Mouse (Mus musculus) liver, embryonic 13.5 days (tissue): ENCODE measurements around the gene Sec61g. TPM values are rescaled to one million over a fixed set of nuclear protein-coding genes. Genes with fewer than 3 reads are reported as not detected.

ENCODE experiments used
- ATAC-seq: fragments of 200-750 bp; cut with Nextera tagmentation; 2 replicates; pipeline ENCODE4 v1.8.0; 2017; ENCODE audit warnings: low read depth, mild to moderate bottlenecking, moderate number of reproducible peaks, moderate library complexity
- DNase-seq: peaks from one replicate; pipeline ENCODE4 v3.0.0; 2022
- H3K27ac ChIP-seq: fragments of 300-500 bp; sonication (generic); 2 replicates; pipeline ENCODE4 v1.5.1; 2015; ENCODE audit warnings: moderate library complexity, mild to moderate bottlenecking, inconsistent platforms
- H3K27me3 ChIP-seq: fragments of 300-500 bp; sonication (generic); 2 replicates; pipeline ENCODE4 v1.6.1; 2015; ENCODE audit warnings: mild to moderate bottlenecking, inconsistent platforms
- H3K36me3 ChIP-seq: fragments of 300-500 bp; sonication (generic); 2 replicates; pipeline ENCODE4 v1.6.1; 2015; ENCODE audit warnings: mild to moderate bottlenecking, inconsistent platforms
- H3K4me1 ChIP-seq: fragments of 300-500 bp; sonication (generic); replicated peaks from 2 replicates; pipeline ENCODE4 v1.6.1; 2015; ENCODE audit warnings: inconsistent platforms
- H3K4me2 ChIP-seq: fragments of 300-500 bp; sonication (generic); 2 replicates; pipeline ENCODE4 v1.6.1; 2015; ENCODE audit warnings: inconsistent platforms, mild to moderate bottlenecking, moderate library complexity
- H3K4me3 ChIP-seq: fragments of 300-500 bp; sonication (generic); replicated peaks from 2 replicates; pipeline ENCODE4 v1.5.1; 2015; ENCODE audit warnings: mild to moderate bottlenecking, inconsistent platforms
- H3K9ac ChIP-seq: fragments of 300-500 bp; sonication (generic); 2 replicates; pipeline ENCODE4 v1.6.1; 2015; ENCODE audit warnings: mild to moderate bottlenecking, inconsistent platforms
- H3K9me3 ChIP-seq: fragments of 300-500 bp; sonication (generic); replicated peaks from 2 replicates; pipeline ENCODE4 v1.6.1; 2016; ENCODE audit warnings: inconsistent platforms
- WGBS: fragments of 180-500 bp; shearing (Covaris S2); methylation state at CpG from one replicate; pipeline ENCODE4 v1.1.7; 2015; ENCODE audit not compliant: insufficient replicate concordance; 5-methylcytosine and 5-hydroxymethylcytosine counted together
- polyA plus RNA-seq: library from polyadenylated mRNA; unstranded; fragments of >200 nt; fragmentation: Nextera tagmentation; extraction: Ambion mirVana; gene quantifications from 2 replicates; pipeline ENCODE4 v1.2.1, GENCODE M21; 2015

Sec61g gene
- polyA plus RNA-seq: 35.3 and 36.8 TPM in 2 replicates

GRCm38 (mm10) chr11:16508052-16508654 lies at the start of gene Sec61g:
Sec61g (minus strand) TSS chr11:16508484.
- WGBS: under 1% methylated on average over 35 of the region's 35 CpGs
- DNase-seq (peak; percentile 87), ATAC-seq (peak; percentile 93)
- H3K9ac ChIP-seq: peak within 1 kb of the TSS; percentile 99
- H3K4me3 ChIP-seq: peak within 1 kb of the TSS; percentile 98
- H3K4me2 ChIP-seq: peak within 1 kb of the TSS; percentile 78
- H3K27me3 ChIP-seq: no peaks in the 10 kb centered on the region
- no peaks in the 10 kb centered on the region for H3K9me3 ChIP-seq
- peaks cover 36% of the 10 kb centered on the region for H3K4me1 ChIP-seq
- H3K27ac ChIP-seq: peak within 1 kb of the TSS; percentile 91
- peaks cover 25% of the 10 kb centered on the region for H3K36me3 ChIP-seq

DNA sequence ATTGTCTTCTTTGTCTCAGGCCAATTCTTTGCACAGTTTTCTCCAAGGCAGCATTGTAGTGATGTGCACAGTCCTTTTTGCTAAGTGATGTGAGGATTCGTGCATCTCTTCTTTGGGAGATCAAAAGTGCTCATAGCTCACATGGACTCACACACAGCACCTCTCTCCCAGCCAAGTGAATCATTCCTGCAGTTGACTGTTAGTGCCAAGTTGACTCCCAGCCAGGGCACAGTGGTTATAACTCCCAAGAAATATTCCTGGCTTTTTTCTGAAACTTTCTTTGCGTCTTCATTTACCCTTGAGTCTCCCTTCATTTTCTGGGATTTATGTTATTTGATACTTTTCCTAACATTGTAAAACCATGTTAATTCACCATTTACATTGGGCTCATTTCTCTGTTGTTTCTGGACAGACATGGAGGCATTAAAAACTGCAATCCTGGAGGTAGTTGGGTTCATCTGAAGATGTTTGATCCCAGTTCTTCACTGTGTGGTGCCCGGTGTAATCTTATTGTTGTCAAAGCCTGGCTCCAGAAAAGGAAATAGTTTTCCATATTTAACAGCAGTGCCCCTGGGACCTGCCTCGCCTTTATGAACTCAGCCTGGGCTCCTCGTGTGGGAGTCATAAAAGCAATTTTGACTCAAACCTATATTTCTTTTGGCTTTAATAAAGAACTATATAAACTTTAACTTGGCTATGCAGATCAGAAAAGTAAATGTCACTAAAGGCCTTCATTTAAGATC lies 38.3 kb upstream of the Sec61g start:
- no peaks in the 10 kb centered on the region for H3K4me1 ChIP-seq
- H3K27ac ChIP-seq: no peak overlapping the region
- no peaks in the 10 kb centered on the region for H3K9me3 ChIP-seq
- no peak for ATAC-seq
- H3K27me3 ChIP-seq: no peaks in the 10 kb centered on the region
- no peaks in the 10 kb centered on the region for H3K36me3 ChIP-seq
- no peak overlapping the region for H3K9ac ChIP-seq
- no peak overlapping the region for H3K4me2 ChIP-seq
- 60% methylated on average over 5 of the region's 5 CpGs for WGBS
- no peak overlapping the region for H3K4me3 ChIP-seq
- DNase-seq: no peak

- H3K4me2 ChIP-seq: no peak overlapping the region
- no peak overlapping the region for H3K4me3 ChIP-seq
- 52% methylated on average over 1 of the region's 1 CpGs for WGBS
- no peaks in the 10 kb centered on the region for H3K36me3 ChIP-seq
- H3K27me3 ChIP-seq: no peaks in the 10 kb centered on the region
- H3K27ac ChIP-seq: no peak overlapping the region
- no peak overlapping the region for H3K9ac ChIP-seq
- H3K4me1 ChIP-seq: no peaks in the 10 kb centered on the region
- DNase-seq (no peak), ATAC-seq (no peak)
- H3K9me3 ChIP-seq: no peaks in the 10 kb centered on the region
These were observed 29.1 kb upstream of the Sec61g start for GRCm38 (mm10) chr11:16537379-16537778.

DNA sequence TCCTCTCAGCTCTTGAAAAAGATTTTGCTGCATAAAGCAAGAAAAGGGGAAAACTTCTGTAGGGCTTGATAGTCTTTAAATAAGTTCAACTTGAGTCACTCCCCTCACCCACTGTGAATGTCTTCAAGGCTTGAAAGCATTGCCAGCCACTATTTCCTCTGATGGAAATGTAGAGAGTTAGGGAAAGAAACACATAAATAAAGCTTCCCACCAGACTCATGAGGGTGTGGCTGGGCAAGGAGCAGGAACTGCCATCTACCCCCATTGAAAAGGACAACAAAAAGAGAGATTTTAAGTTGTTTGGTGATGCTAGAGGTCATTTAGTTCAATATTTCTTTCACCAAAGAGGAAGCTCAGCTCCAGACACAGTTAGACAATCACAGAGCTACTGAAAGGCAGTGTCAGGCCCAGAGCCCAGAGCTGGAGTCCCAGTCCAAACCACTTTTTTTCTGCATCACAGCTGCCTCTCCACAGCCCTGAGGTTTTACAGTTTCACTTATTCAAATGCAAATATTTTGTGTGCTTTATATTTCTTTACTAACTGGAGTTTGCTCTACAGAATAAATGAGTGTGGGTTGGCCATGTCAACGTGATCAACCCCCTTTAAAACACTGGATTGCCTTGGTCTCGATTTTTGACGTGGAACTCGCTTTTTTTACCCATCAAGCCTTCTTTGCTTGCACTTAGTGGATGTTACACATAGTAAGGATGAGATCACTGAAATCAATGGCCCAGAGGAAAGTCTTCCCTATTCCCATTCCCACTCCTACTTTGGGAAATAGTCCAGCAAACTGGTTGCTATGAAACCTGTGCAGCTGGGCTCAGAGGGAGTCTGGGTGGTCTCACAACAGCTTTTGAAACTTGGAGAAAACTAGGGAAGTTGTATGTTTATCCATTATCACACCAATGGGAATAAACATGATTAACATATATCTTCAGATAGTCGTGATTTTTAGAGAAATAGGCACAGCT lies 26.6 kb upstream of the Sec61g start:
- H3K4me1 ChIP-seq: no peaks in the 10 kb centered on the region
- no peaks in the 10 kb centered on the region for H3K36me3 ChIP-seq
- no peak overlapping the region for H3K4me2 ChIP-seq
- no peak overlapping the region for H3K27ac ChIP-seq
- H3K9ac ChIP-seq: no peak overlapping the region
- H3K27me3 ChIP-seq: no peaks in the 10 kb centered on the region
- 51% methylated on average over 5 of the region's 5 CpGs for WGBS
- no peak for ATAC-seq
- H3K4me3 ChIP-seq: no peak overlapping the region
- DNase-seq: no peak
- H3K9me3 ChIP-seq: no peaks in the 10 kb centered on the region

- DNase-seq: no peak
- Histone ChIP-seq H3K4me2 (no peak overlapping the region), H3K36me3 (no peaks in the 10 kb centered on the region), H3K4me3 (no peak overlapping the region), H3K9me3 (no peaks in the 10 kb centered on the region), H3K4me1 (no peaks in the 10 kb centered on the region), H3K27ac (no peak overlapping the region), H3K27me3 (no peaks in the 10 kb centered on the region), H3K9ac (no peak overlapping the region)
- no peak for ATAC-seq
- WGBS: 15% methylated on average over 5 of the region's 5 CpGs
These were observed 24.6 kb upstream of the Sec61g start for GRCm38 (mm10) chr11:16532877-16533276.

GRCm38 (mm10) chr11:16528909-16529308 lies 20.6 kb upstream of the Sec61g start:
- H3K4me3 ChIP-seq: no peak overlapping the region

GRCm38 (mm10) chr11:16528391-16528790 lies 20.1 kb upstream of the Sec61g start:
- H3K27ac ChIP-seq: no peak overlapping the region
- no peak overlapping the region for H3K4me2 ChIP-seq
- no peak overlapping the region for H3K9ac ChIP-seq
- no peak overlapping the region for H3K4me3 ChIP-seq
- no peak for ATAC-seq
- WGBS: 73% methylated on average over 5 of the region's 5 CpGs
- no peaks in the 10 kb centered on the region for H3K27me3 ChIP-seq
- no peaks in the 10 kb centered on the region for H3K9me3 ChIP-seq
- no peaks in the 10 kb centered on the region for H3K36me3 ChIP-seq
- DNase-seq: no peak
- H3K4me1 ChIP-seq: no peaks in the 10 kb centered on the region

More at GRCm38 (mm10) chr11:16528909-16529308, 20.6 kb upstream of the Sec61g start:
- Histone ChIP-seq H3K9me3 (no peaks in the 10 kb centered on the region), H3K4me1 (no peaks in the 10 kb centered on the region), H3K36me3 (no peaks in the 10 kb centered on the region), H3K27ac (no peak overlapping the region), H3K4me2 (no peak overlapping the region), H3K9ac (no peak overlapping the region), H3K27me3 (no peaks in the 10 kb centered on the region)
- DNase-seq (no peak), ATAC-seq (no peak)

DNA sequence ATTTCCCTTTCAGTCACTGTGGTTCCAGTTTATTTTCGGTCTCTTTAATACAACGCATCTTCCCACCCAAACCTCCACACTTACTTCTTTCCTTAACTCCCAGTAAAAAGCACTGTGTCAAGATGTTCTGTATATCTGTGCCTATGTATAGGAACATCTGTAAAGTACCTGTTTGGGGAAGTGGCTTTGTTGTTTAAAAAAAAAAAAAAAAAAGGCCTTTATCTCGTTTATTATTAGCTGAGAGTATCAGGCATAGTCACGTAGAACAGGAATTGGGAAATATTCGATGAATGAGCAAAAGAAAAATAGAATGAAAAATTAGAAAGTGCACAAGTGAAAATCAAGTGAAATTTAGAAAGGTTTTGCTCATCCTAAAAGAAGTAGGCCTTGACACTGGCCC lies 19.5 kb upstream of the Sec61g start:
- no peak for ATAC-seq
- WGBS: 64% methylated on average over 5 of the region's 5 CpGs
- no peaks in the 10 kb centered on the region for H3K36me3 ChIP-seq
- no peak overlapping the region for H3K27ac ChIP-seq
- H3K9ac ChIP-seq: no peak overlapping the region
- H3K4me2 ChIP-seq: no peak overlapping the region
- no peaks in the 10 kb centered on the region for H3K4me1 ChIP-seq
- DNase-seq: no peak
- H3K4me3 ChIP-seq: no peak overlapping the region
- H3K9me3 ChIP-seq: no peaks in the 10 kb centered on the region
- H3K27me3 ChIP-seq: no peaks in the 10 kb centered on the region

DNA sequence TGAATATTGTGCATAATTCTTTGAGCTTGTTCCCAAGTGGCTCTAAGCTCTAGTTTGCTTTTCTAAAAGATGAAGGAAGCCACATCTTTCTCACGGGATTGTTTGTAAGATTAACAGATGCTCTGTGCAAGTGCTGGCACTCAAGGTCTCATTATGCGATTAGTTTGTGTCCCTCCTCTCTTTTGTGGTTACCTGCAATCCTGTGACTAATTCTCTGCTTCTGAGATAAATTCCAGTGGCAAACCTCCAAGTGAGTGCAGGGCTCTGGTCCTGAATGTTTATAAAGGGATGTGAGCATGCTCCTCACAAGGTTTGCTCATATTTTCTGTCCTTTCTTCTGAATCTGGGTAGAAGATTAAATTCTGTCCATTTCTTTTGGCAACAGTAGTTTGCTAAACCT lies 18.2 kb upstream of the Sec61g start:
- no peak overlapping the region for H3K9ac ChIP-seq
- H3K27ac ChIP-seq: no peak overlapping the region
- WGBS: 54% methylated on average over 2 of the region's 2 CpGs
- no peaks in the 10 kb centered on the region for H3K36me3 ChIP-seq
- no peaks in the 10 kb centered on the region for H3K9me3 ChIP-seq
- no peaks in the 10 kb centered on the region for H3K27me3 ChIP-seq
- no peak overlapping the region for H3K4me3 ChIP-seq
- DNase-seq (no peak), ATAC-seq (no peak)
- no peak overlapping the region for H3K4me2 ChIP-seq
- H3K4me1 ChIP-seq: no peaks in the 10 kb centered on the region

- Histone ChIP-seq H3K9me3 (no peaks in the 10 kb centered on the region), H3K4me2 (no peak overlapping the region), H3K9ac (no peak overlapping the region), H3K27me3 (no peaks in the 10 kb centered on the region), H3K36me3 (no peaks in the 10 kb centered on the region), H3K4me1 (no peaks in the 10 kb centered on the region), H3K27ac (no peak overlapping the region), H3K4me3 (no peak overlapping the region)
- ATAC-seq (no peak), DNase-seq (no peak)
- 47% methylated on average over 2 of the region's 2 CpGs for WGBS
These were observed 17.4 kb upstream of the Sec61g start for GRCm38 (mm10) chr11:16525724-16526123.

DNA sequence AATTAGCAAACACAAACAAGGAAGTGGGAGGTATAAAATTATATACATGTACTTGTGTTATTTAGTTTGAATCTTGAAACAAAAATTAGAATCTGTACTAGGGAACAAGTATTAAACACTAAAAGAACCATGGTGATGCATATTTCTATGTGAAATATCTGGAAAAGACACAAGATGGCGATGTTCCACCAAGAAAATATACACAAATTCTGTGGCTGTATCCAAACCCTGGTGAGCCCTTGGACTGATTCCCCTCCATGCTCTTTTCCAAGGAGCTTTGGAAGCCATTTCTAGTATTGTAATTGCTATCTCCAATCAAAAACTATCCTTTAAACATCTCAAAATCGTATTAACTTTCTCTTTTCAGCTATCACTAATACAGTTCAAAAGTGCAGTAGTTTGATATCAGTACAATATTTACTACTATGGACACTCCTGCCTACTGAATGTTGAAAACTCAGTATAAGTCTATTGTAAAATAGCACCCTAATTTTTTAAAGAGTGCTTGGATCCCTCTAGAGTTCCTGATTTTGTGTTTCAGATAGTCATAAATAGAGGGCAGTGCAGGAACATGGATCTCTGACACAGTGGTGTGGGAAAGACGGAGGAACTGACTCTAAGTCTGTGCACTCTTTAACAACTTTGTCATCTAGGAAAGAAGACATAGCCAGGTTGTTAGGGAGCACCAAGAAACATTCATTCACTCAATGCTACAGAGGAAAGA lies 16.8 kb upstream of the Sec61g start:
- no peaks in the 10 kb centered on the region for H3K4me1 ChIP-seq
- no peaks in the 10 kb centered on the region for H3K9me3 ChIP-seq
- no peak overlapping the region for H3K27ac ChIP-seq
- H3K36me3 ChIP-seq: no peaks in the 10 kb centered on the region
- no peak overlapping the region for H3K4me2 ChIP-seq
- H3K4me3 ChIP-seq: no peak overlapping the region
- no peak overlapping the region for H3K9ac ChIP-seq
- WGBS: 32% methylated on average over 3 of the region's 3 CpGs
- no peaks in the 10 kb centered on the region for H3K27me3 ChIP-seq
- no peak for ATAC-seq
- no peak for DNase-seq
